Mouse (Mus musculus) CH12.LX (cell line): ENCODE data around the gene Myh6. TPM values are rescaled to one million over a fixed set of nuclear protein-coding genes. Genes with fewer than 3 reads are reported as not detected.
"Not testable (repeated sequence)": the region's sequence is repeated elsewhere in the genome, so short reads cannot be mapped to it uniquely, and the experiment has no call there.

Source experiments
- DNase-seq: peaks from one replicate; pipeline ENCODE4 v3.0.0-alpha.2; 2013; ENCODE audit errors: extremely low read depth
- H3K27ac ChIP-seq: 2 replicates; pipeline ENCODE4 v1.5.1; 2012; ENCODE audit warnings: low read depth, mild to moderate bottlenecking, control low read depth, moderate library complexity; ENCODE audit not compliant: insufficient read depth
- H3K27me3 ChIP-seq: replicated peaks from 2 replicates; pipeline ENCODE3; 2012; ENCODE audit warnings: inconsistent platforms
- H3K36me3 ChIP-seq, 2 experiments: replicated peaks in 1 of 2; 2 replicates each; pipeline versions ENCODE3 to v1.6.1; 2012; ENCODE audit warnings: inconsistent platforms in 1 of 2, low read length in 1 of 2, mild to moderate bottlenecking in 1 of 2, mixed read lengths in 1 of 2, moderate library complexity in 1 of 2; ENCODE audit not compliant: control insufficient read depth in 1 of 2, insufficient read depth in 1 of 2
- H3K4me1 ChIP-seq, 2 experiments: 2 replicates each; pipeline ENCODE4 v1.6.1; 2012; ENCODE audit warnings: inconsistent platforms in 1 of 2, moderate library complexity in 1 of 2; ENCODE audit not compliant: insufficient read depth in 2 of 2, control insufficient read depth in 1 of 2
- H3K4me2 ChIP-seq: 2 replicates; pipeline ENCODE4 v1.6.1; 2012; ENCODE audit warnings: low read depth, mild to moderate bottlenecking, control low read depth; ENCODE audit not compliant: poor library complexity, insufficient read depth, severe bottlenecking
- H3K4me3 ChIP-seq, 3 experiments: fragments of 150-350 bp in 1 of 3; sonication (generic) in 1 of 3; replicated peaks in 1 of 3; 2 replicates each; pipeline versions ENCODE3 to v1.5.1; 2011 to 2012; ENCODE audit warnings: low read depth in 2 of 3, low read length in 2 of 3, mild to moderate bottlenecking in 2 of 3, moderate library complexity in 2 of 3, control low read depth in 1 of 3, improper control_type of control experiment in 1 of 3, inconsistent platforms in 1 of 3, mixed read lengths in 1 of 3; ENCODE audit not compliant: poor library complexity in 1 of 3
- H3K79me2 ChIP-seq: replicated peaks from 2 replicates; pipeline ENCODE4 v1.6.1; 2012; ENCODE audit warnings: mild to moderate bottlenecking, moderate library complexity; ENCODE audit not compliant: control insufficient read depth, poor library complexity, insufficient read depth, severe bottlenecking; ENCODE audit errors: extremely low read depth
- H3K9ac ChIP-seq: 2 replicates; pipeline ENCODE4 v1.6.1; 2012; ENCODE audit warnings: low read depth, mild to moderate bottlenecking, control low read depth, moderate library complexity; ENCODE audit not compliant: insufficient read depth
- H3K9me3 ChIP-seq: replicated peaks from 2 replicates; pipeline ENCODE3; 2012; ENCODE audit warnings: low read length, inconsistent platforms, mixed read lengths
- CTCF ChIP-seq, 2 experiments: IDR thresholded peaks in 1 of 2; conservative IDR thresholded peaks in 1 of 2; 2 replicates each; pipeline ENCODE4 v1.5.1; 2011 to 2012; ENCODE audit warnings: low read depth in 2 of 2, low read length in 2 of 2, improper control_type of control experiment in 1 of 2, inconsistent platforms in 1 of 2, mild to moderate bottlenecking in 1 of 2, moderate library complexity in 1 of 2
- EP300 ChIP-seq: IDR thresholded peaks from 2 replicates; pipeline ENCODE4 v1.6.1; 2011; ENCODE audit warnings: low read length, improper control_type of control experiment
- GABPA ChIP-seq: IDR thresholded peaks from 2 replicates; pipeline ENCODE4 v1.6.1; 2012; ENCODE audit warnings: low read depth, low read length, improper control_type of control experiment, inconsistent platforms; ENCODE audit not compliant: insufficient replicate concordance
- KAT2A ChIP-seq: IDR thresholded peaks from 2 replicates; pipeline ENCODE4 v1.6.1; 2012; ENCODE audit warnings: low read length, improper control_type of control experiment, inconsistent platforms; ENCODE audit not compliant: insufficient replicate concordance
- MAX ChIP-seq: IDR thresholded peaks from 2 replicates; pipeline ENCODE4 v1.6.1; 2011; ENCODE audit warnings: low read length, improper control_type of control experiment
- MAZ ChIP-seq: IDR thresholded peaks from 2 replicates; pipeline ENCODE4 v1.6.1; 2012; ENCODE audit warnings: low read depth, mild to moderate bottlenecking, inconsistent platforms, low read length, improper control_type of control experiment, moderate library complexity
- MEF2A ChIP-seq: IDR thresholded peaks from 2 replicates; pipeline ENCODE4 v1.6.1; 2014; ENCODE audit warnings: low read depth, mild to moderate bottlenecking, inconsistent platforms, low read length, improper control_type of control experiment, borderline replicate concordance
- MYC ChIP-seq: IDR thresholded peaks from 2 replicates; pipeline ENCODE4 v1.6.1; 2011; ENCODE audit warnings: low read depth, mild to moderate bottlenecking, improper control_type of control experiment, low read length
- NRF1 ChIP-seq: IDR thresholded peaks from 2 replicates; pipeline ENCODE4 v1.6.1; 2014; ENCODE audit warnings: low read depth, mild to moderate bottlenecking, inconsistent platforms, low read length, improper control_type of control experiment, moderate library complexity
- RAD21 ChIP-seq: IDR thresholded peaks from 2 replicates; pipeline ENCODE4 v1.6.1; 2011; ENCODE audit warnings: low read depth, mild to moderate bottlenecking, low read length, improper control_type of control experiment, moderate library complexity
- RCOR1 ChIP-seq: conservative IDR thresholded peaks from 2 replicates; pipeline ENCODE4 v1.6.1; 2012; ENCODE audit warnings: low read depth, mild to moderate bottlenecking, inconsistent platforms, low read length, improper control_type of control experiment
- SMC3 ChIP-seq: IDR thresholded peaks from 2 replicates; pipeline ENCODE4 v1.6.1; 2011; ENCODE audit warnings: low read depth, low read length, improper control_type of control experiment
- TCF12 ChIP-seq: IDR thresholded peaks from 2 replicates; pipeline ENCODE4 v1.6.1; 2014; ENCODE audit warnings: low read depth, mild to moderate bottlenecking, inconsistent platforms, low read length, improper control_type of control experiment
- USF2 ChIP-seq: conservative IDR thresholded peaks from 2 replicates; pipeline ENCODE4 v1.6.1; 2011; ENCODE audit warnings: low read depth, low read length, improper control_type of control experiment
- ZC3H11A ChIP-seq: IDR thresholded peaks from 2 replicates; pipeline ENCODE4 v1.6.1; 2012; ENCODE audit warnings: low read depth, mild to moderate bottlenecking, inconsistent platforms, low read length, improper control_type of control experiment
- dilution Hi-C: fragments of 300-500 bp; cut with MboI; formaldehyde crosslinking; loops from 2 replicates; pipeline ENCODE4 v1.14.3; 2020; ENCODE audit warnings: low sequenced_read_pairs; ENCODE audit not compliant: extremely low pct_unique_long_range_greater_than_20kb, extremely low pct_ligation_motif_present
- in situ Hi-C: fragments of 300-500 bp; cut with MboI; formaldehyde crosslinking; loops from 3 replicates; pipeline ENCODE4 v1.14.3; 2019; ENCODE audit warnings: low sequenced_read_pairs, low pct_ligation_motif_present, low pct_unique_long_range_greater_than_20kb, mixed read lengths
- polyA plus RNA-seq: library from polyadenylated mRNA; unstranded; fragments of >175 nt; gene quantifications from 2 replicates; pipeline ENCODE4 v1.2.1, GENCODE M21; 2012; ENCODE audit warnings: low read depth; ENCODE audit not compliant: insufficient read length
- total RNA-seq, 2 experiments: library from RNA; depleted of rRNA; stranded (reverse); fragments of 300-350 nt in 1 of 2; fragments of >200 nt in 1 of 2; gene quantifications; 2 replicates each; pipeline ENCODE4 v1.2.3; 2012 to 2014

Gene Myh6
- total and polyA plus RNA-seq, 3 experiments = 0.04 to 1.5 (median 0.98) TPM

DNA sequence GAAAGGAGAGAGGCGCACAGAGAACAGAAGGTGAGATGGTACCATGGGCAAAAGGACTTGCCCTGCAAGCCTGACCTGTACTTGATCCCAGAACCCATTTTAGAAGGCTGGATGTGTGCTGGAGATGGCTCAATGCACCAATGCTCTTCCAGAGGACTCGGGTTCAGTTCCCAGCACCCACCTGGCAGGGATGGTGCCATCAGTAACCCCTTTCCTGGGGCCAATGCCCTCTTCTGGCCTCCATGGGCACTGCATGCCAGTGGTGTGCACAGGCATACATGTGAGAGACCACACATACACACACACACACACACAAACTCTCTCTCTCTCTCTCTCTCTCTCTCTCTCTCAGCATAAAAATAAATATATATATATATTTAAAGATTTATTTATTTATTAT is 34.7 kb upstream of the Myh6 start:
- H3K4me2 ChIP-seq = no peak overlapping the region
- no peaks in the 10 kb centered on the region for H3K79me2 ChIP-seq
- TF ChIP-seq MYC (no peak), CTCF (conservative IDR thresholded peaks at IDR 0.05 in 1 of 2, IDR thresholded peaks at IDR 0.05 in 1 of 2; ENCODE audit: low read depth in 2 of 2, low read length in 2 of 2) (peak in 1 of 2 experiments; percentile 12; a peak in 1 of 4 replicates), TCF12 (no peak)
- dilution Hi-C loops = no loop called here
- H3K9me3 ChIP-seq = peaks cover 6% of the 10 kb centered on the region
- no peaks in the 10 kb centered on the region for H3K4me1 ChIP-seq
- H3K4me3 ChIP-seq = no peak overlapping the region
- H3K27ac ChIP-seq = no peak overlapping the region
- in situ Hi-C loops = no loop called here
- no peak for DNase-seq
- no peak overlapping the region for H3K9ac ChIP-seq
- no peaks in the 10 kb centered on the region for H3K36me3 ChIP-seq
- H3K27me3 ChIP-seq = peaks cover 61% of the 10 kb centered on the region

DNA sequence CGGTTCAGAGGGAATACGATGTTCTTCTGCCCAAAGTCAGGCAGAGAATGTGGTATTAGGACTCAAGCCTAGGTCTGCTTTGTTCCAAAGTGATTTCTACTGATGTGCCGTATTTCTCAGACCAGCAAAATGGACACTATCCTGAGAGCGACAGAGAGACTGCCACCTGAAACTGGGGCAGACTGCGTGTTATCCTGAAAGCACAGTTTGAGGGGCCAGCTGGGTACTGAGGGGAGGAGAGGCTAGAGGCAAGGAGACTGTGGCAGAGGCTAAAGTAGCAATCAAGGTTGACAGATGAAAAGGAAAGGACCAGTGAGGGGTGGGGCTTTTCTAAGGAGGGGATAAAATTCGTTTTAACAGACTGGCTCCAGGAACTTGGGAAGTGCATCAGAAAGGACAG is 34.1 kb upstream of the Myh6 start:
- Histone ChIP-seq H3K4me1 (no peaks in the 10 kb centered on the region), H3K4me2 (no peak overlapping the region), H3K4me3 (no peak overlapping the region), H3K36me3 (no peaks in the 10 kb centered on the region), H3K9ac (no peak overlapping the region), H3K27ac (no peak overlapping the region), H3K27me3 (peaks cover 63% of the 10 kb centered on the region), H3K9me3 (peaks cover 6% of the 10 kb centered on the region), H3K79me2 (no peaks in the 10 kb centered on the region)
- TF ChIP-seq USF2 = no peak
- DNase-seq = no peak
- in situ Hi-C loops (no loop called here), dilution Hi-C loops (no loop called here)

DNA sequence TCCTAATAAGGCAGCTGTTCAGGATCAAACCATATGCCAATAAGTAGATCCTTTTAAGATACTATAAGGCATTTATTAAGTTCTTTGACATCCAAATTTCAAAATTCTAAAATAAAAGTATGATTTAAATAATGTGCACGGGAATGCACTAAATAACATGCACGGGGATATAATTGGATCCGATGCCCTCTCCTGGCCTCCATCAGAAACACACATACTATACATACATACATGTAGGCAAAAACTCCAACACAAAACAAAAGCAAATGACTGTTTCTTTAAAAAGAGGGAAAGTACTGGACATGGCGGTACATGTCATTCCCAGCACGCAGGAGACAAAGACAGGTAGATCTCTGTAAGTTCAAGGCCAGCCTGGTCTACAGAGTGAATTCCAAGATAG is 33.1 kb upstream of the Myh6 start:
- H3K27me3 ChIP-seq = peaks cover 66% of the 10 kb centered on the region
- H3K9ac ChIP-seq, H3K4me2 ChIP-seq, H3K36me3 ChIP-seq, H3K27ac ChIP-seq, H3K79me2 ChIP-seq, H3K9me3 ChIP-seq, H3K4me3 ChIP-seq, H3K4me1 ChIP-seq, DNase-seq, dilution Hi-C loops: not testable (repeated sequence)
- in situ Hi-C loops = loop anchor here (5.0 kb wide), 1 partner anchor 38 kb away; no protein-coding TSS in a partner anchor

DNA sequence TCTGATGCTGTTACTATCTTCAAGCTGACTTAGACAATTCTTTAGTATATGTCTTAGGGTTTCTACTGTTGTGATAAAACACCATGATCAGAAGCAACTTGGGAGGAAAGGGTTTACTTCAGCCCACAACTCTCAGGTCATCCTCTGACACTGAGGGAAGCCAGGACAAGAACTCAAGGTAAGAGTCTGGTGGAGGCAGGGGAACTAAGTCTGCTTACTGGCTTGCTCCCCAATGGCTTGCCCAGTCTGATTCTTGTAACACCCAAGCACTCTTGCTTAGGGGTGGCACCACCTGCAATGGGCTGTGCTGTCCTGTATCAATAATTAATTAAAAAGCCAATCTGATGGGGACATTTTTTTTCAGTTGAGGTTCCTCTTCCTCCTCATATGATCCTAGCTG is 32.0 kb upstream of the Myh6 start:
- TF ChIP-seq KAT2A (no peak), RAD21 (no peak), RCOR1 (no peak), MAX (no peak), MAZ (no peak), SMC3 (no peak), TCF12 (no peak), NRF1 (no peak), MEF2A (no peak), GABPA (no peak), ZC3H11A (no peak), USF2 (no peak), MYC (no peak), EP300 (no peak)
- Histone ChIP-seq H3K79me2 (no peaks in the 10 kb centered on the region), H3K27me3 (peaks cover 70% of the 10 kb centered on the region), H3K9me3 (peaks cover 6% of the 10 kb centered on the region), H3K4me2 (no peak overlapping the region), H3K36me3 (no peaks in the 10 kb centered on the region), H3K4me1 (no peaks in the 10 kb centered on the region), H3K4me3 (no peak overlapping the region), H3K9ac (no peak overlapping the region), H3K27ac (no peak overlapping the region)
- dilution Hi-C loops (no loop called here), in situ Hi-C loops (loop anchor here (5.0 kb wide), 1 partner anchor 36 kb away; no protein-coding TSS in a partner anchor)
- no peak for DNase-seq
